Mouse (Mus musculus) midbrain, embryonic 14.5 days (tissue): ENCODE results near the gene Nfix. TPM values are rescaled to one million over a fixed set of nuclear protein-coding genes. Genes with fewer than 3 reads are reported as not detected.

Experiments
- ATAC-seq: fragments of 200-750 bp; cut with Nextera tagmentation; 2 replicates; pipeline ENCODE4 v1.8.0; 2017; ENCODE audit warnings: moderate number of reproducible peaks, moderate library complexity; ENCODE audit not compliant: low FRiP score, low TSS enrichment
- DNase-seq: peaks from one replicate; pipeline ENCODE4 v3.0.0-alpha.2; 2015
- H3K27ac ChIP-seq: fragments of 300-500 bp; sonication (generic); replicated peaks from 2 replicates; pipeline ENCODE4 v1.5.1; 2014; ENCODE audit warnings: mild to moderate bottlenecking, low read depth, low read length, moderate library complexity
- H3K27me3 ChIP-seq: fragments of 300-500 bp; sonication (generic); 2 replicates; pipeline ENCODE4 v1.6.1; 2014; ENCODE audit warnings: low read length, control low read depth, mixed read lengths; ENCODE audit not compliant: control insufficient read depth, insufficient read depth
- H3K36me3 ChIP-seq: fragments of 300-500 bp; sonication (generic); 2 replicates; pipeline ENCODE4 v1.6.1; 2014; ENCODE audit warnings: low read length, control low read depth; ENCODE audit not compliant: control insufficient read depth, insufficient read depth
- H3K4me1 ChIP-seq: fragments of 300-500 bp; sonication (generic); 2 replicates; pipeline ENCODE4 v1.6.1; 2014; ENCODE audit warnings: mild to moderate bottlenecking, antibody characterized with exemption, low read length, control low read depth; ENCODE audit not compliant: control insufficient read depth, insufficient read depth
- H3K4me2 ChIP-seq: fragments of 300-500 bp; sonication (generic); 2 replicates; pipeline ENCODE4 v1.6.1; 2014; ENCODE audit warnings: mild to moderate bottlenecking, low read length, moderate library complexity
- H3K4me3 ChIP-seq: fragments of 300-500 bp; sonication (generic); replicated peaks from 2 replicates; pipeline ENCODE4 v1.5.1; 2014; ENCODE audit warnings: low read depth, low read length
- H3K9ac ChIP-seq: fragments of 300-500 bp; sonication (generic); replicated peaks from 2 replicates; pipeline ENCODE4 v1.6.1; 2014; ENCODE audit warnings: mild to moderate bottlenecking, low read length, moderate library complexity
- H3K9me3 ChIP-seq: fragments of 300-500 bp; sonication (generic); 2 replicates; pipeline ENCODE4 v1.6.1; 2016; ENCODE audit warnings: low read length, control low read depth, mixed read lengths; ENCODE audit not compliant: control insufficient read depth
- WGBS: fragments of 180-500 bp; shearing (Covaris S2); extraction: QIAGEN DNeasy Blood & Tissue Kit; methylation state at CpG from one replicate; pipeline ENCODE4 v1.1.7; 2014; 5-methylcytosine and 5-hydroxymethylcytosine counted together
- polyA plus RNA-seq: library from polyadenylated mRNA; unstranded; fragments of >200 nt; fragmentation: Nextera tagmentation; extraction: Ambion mirVana; gene quantifications from 2 replicates; pipeline ENCODE4 v1.2.1, GENCODE M21; 2014

The Nfix gene
- polyA plus RNA-seq, 1 experiment from 2014 or later: 45.9 TPM

DNA sequence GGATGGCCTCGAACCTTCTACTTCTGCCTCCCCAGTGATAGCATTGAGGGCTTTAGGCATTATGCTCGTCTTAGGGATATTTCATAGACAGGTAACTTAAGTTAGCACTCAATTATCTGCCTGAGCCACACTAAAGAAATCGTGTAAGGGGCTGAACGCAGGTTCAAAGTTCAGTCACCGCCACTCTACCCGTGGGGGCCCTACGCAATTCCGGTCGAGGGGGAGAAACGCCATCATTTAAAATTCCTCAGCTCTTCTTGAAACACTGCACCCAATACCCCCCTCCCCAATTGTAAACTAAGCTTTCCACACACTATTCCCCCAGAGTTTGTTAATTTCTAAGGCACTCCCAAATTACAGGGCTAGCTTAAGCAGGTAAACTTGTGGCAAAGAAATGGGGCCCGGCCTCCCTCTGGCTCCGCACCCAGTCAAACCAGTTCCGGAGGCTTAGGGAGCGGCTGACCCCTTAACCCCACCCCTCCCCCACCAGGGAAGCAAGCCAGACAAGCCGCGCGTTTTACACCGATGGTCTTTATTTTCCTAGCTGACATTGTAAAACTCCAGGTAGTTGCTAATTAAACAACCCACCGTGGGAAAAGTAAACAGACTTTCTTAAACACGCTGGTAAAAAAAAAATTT, 139.2 kb downstream of the Nfix start:
- H3K27me3 ChIP-seq: no peaks in the 10 kb centered on the region
- peak overlapping the region; percentile 91 for H3K4me2 ChIP-seq
- H3K9me3 ChIP-seq: no peaks in the 10 kb centered on the region
- WGBS: 2% methylated on average over 20 of the region's 20 CpGs
- H3K27ac ChIP-seq: peak overlapping the region; percentile 41; the same call in 1 of the 2 replicates
- no peaks in the 10 kb centered on the region for H3K36me3 ChIP-seq
- H3K4me1 ChIP-seq: peaks cover 39% of the 10 kb centered on the region
- DNase-seq: peak; percentile 35
- H3K9ac ChIP-seq: peak overlapping the region; percentile 66
- ATAC-seq: no peak
- H3K4me3 ChIP-seq: peak overlapping the region; percentile 59

GRCm38 (mm10) chr8:84659936-84660818, 140.0 kb downstream of the Nfix start:
- ATAC-seq: no peak
- Histone ChIP-seq H3K4me3 (peak overlapping the region; percentile 59), H3K27me3 (no peaks in the 10 kb centered on the region), H3K27ac (peak overlapping the region; percentile 41; the same call in 1 of the 2 replicates), H3K4me2 (peak overlapping the region; percentile 91), H3K4me1 (peaks cover 41% of the 10 kb centered on the region), H3K9ac (peak overlapping the region; percentile 21; the same call in 1 of the 2 replicates), H3K9me3 (no peaks in the 10 kb centered on the region), H3K36me3 (no peaks in the 10 kb centered on the region)
- WGBS: 4% methylated on average over 33 of the region's 33 CpGs
- peak; percentile 49 for DNase-seq

DNA sequence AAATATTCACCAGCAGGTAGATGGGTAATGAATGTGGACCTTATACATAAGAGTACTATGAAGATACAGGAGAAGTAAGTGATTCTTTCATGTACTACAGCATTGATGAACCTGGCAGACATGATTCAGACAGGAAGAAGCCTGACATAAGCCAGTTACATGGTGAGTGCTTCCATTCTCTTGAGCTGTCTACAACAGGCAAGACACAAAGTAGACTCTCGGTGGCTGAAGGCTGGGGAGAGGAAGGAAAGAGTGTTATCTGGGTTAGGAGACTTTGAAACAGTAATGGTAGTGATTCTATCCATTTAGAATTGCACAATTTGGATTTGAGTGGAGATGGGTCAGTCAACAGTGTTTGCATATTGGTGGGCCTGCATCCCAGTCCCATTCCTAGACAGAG, 141.2 kb downstream of the Nfix start:
- H3K9me3 ChIP-seq: no peaks in the 10 kb centered on the region
- no peak for DNase-seq
- no peak overlapping the region for H3K9ac ChIP-seq
- whole genome bisulfite sequencing: 28% methylated on average over 1 of the region's 1 CpGs
- no peak overlapping the region for H3K4me2 ChIP-seq
- no peaks in the 10 kb centered on the region for H3K36me3 ChIP-seq
- H3K4me3 ChIP-seq: no peak overlapping the region
- H3K27me3 ChIP-seq: no peaks in the 10 kb centered on the region
- ATAC-seq: no peak
- no peak overlapping the region for H3K27ac ChIP-seq
- H3K4me1 ChIP-seq: peaks cover 45% of the 10 kb centered on the region

DNA sequence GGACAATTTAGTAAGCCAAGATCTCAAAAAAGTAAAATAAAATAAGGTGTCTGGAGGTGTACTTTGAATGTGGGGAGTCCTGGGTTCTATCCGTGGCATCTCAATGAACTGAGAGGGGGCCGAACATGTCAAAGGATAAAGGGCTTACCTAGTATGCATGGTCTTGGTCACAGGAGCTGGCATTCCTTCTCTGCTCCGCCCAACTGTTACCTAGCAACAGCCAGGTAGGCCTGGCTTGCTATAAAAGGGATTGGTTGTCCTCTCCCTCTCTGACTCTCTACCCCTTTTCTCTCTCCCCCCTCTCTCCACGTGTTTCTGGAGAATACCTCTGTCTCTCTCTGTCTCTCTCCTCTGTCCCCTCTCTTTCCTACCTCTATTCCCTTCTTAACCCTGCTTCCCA, 142.5 kb downstream of the Nfix start:
- peaks cover 41% of the 10 kb centered on the region for H3K4me1 ChIP-seq
- no peak overlapping the region for H3K9ac ChIP-seq
- no peaks in the 10 kb centered on the region for H3K36me3 ChIP-seq
- no peaks in the 10 kb centered on the region for H3K27me3 ChIP-seq
- ATAC-seq: no peak
- H3K9me3 ChIP-seq: no peaks in the 10 kb centered on the region
- no peak overlapping the region for H3K27ac ChIP-seq
- no peak overlapping the region for H3K4me2 ChIP-seq
- DNase-seq: no peak
- 40% methylated on average over 4 of the region's 4 CpGs for WGBS
- H3K4me3 ChIP-seq: no peak overlapping the region

DNA sequence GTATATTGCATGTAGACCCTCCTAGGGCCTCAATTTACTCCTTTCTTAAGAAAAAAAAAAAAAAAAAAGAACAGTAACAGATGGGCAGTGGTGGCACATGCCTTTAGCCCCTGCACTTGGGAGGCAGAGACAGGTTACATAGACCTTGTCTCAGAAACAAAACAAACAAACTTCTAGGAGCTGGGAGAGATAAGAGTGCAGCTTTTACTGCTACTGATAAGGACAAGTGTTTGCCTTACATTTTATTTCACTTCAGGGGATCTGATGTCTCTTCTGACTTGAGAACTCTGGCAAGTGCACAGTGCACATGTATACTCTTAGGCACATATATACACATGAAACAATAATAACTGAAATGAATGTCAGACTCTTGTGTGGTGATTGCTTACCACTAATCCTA, 142.9 kb downstream of the Nfix start:
- no peak for ATAC-seq
- H3K4me1 ChIP-seq: peaks cover 41% of the 10 kb centered on the region
- no peak overlapping the region for H3K9ac ChIP-seq
- H3K4me2 ChIP-seq: peak overlapping the region; percentile 49
- H3K9me3 ChIP-seq: no peaks in the 10 kb centered on the region
- no peak for DNase-seq
- no peaks in the 10 kb centered on the region for H3K27me3 ChIP-seq
- H3K4me3 ChIP-seq: no peak overlapping the region
- H3K36me3 ChIP-seq: no peaks in the 10 kb centered on the region
- H3K27ac ChIP-seq: no peak overlapping the region

DNA sequence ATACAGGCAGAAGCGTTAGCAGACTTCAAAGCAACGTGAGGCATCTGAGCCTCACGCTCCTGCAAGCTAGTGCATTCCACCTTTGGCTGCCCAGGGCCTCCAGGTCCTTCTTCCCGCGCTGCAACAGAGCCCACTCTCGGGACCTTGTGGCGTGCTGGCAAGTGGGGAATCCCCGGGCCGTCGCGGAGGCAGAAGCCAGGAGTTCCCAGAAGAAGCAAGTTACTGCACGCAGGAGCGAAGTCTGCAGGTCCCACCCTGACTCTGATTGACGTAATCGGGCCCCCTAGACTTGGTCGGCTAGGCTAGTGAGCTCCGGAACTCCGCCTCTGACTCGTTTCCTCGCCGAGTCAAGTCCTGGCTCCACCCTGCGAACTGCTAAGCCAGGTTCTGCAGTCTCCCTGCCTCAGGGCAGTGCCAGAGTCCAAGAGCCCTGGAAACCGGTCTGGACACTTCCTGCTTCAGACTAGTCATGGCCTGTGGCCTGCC, 143.5 kb downstream of the Nfix start:
- WGBS: 4% methylated on average over 23 of the region's 23 CpGs
- H3K9ac ChIP-seq: peak overlapping the region; percentile 39; the same call in 1 of the 2 replicates
- H3K27me3 ChIP-seq: no peaks in the 10 kb centered on the region
- no peaks in the 10 kb centered on the region for H3K9me3 ChIP-seq
- peak overlapping the region; percentile 63 for H3K27ac ChIP-seq
- peaks cover 37% of the 10 kb centered on the region for H3K4me1 ChIP-seq
- no peaks in the 10 kb centered on the region for H3K36me3 ChIP-seq
- peak overlapping the region; percentile 22; the same call in 1 of the 2 replicates for H3K4me3 ChIP-seq
- peak overlapping the region; percentile 49 for H3K4me2 ChIP-seq
- DNase-seq: peak; percentile 47
- no peak for ATAC-seq

DNA sequence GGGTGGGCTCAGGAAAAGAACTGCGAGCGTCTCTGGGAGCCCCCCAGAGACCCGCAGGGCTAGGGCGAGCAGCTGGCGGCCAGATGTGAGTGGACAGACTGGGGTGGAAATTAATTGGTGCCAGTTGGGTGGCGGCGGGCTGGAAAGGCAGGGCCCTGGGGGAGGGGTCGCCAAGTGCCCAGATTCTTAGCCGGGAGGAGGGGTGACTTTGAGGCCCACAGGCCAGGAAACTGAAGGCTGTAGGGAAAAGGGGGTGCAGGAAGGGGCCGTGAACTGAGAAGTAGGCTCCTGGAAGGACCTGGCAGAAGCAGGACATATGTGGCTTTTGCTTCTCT, 144.0 kb downstream of the Nfix start:
- H3K4me2 ChIP-seq: peak overlapping the region; percentile 49
- WGBS: under 1% methylated on average over 10 of the region's 10 CpGs
- H3K4me3 ChIP-seq: peak overlapping the region; percentile 22
- peaks cover 31% of the 10 kb centered on the region for H3K4me1 ChIP-seq
- DNase-seq (peak; percentile 47), ATAC-seq (no peak)
- peak overlapping the region; percentile 39; the same call in 1 of the 2 replicates for H3K9ac ChIP-seq
- H3K36me3 ChIP-seq: no peaks in the 10 kb centered on the region
- no peaks in the 10 kb centered on the region for H3K27me3 ChIP-seq
- peak overlapping the region; percentile 63 for H3K27ac ChIP-seq
- no peaks in the 10 kb centered on the region for H3K9me3 ChIP-seq

DNA sequence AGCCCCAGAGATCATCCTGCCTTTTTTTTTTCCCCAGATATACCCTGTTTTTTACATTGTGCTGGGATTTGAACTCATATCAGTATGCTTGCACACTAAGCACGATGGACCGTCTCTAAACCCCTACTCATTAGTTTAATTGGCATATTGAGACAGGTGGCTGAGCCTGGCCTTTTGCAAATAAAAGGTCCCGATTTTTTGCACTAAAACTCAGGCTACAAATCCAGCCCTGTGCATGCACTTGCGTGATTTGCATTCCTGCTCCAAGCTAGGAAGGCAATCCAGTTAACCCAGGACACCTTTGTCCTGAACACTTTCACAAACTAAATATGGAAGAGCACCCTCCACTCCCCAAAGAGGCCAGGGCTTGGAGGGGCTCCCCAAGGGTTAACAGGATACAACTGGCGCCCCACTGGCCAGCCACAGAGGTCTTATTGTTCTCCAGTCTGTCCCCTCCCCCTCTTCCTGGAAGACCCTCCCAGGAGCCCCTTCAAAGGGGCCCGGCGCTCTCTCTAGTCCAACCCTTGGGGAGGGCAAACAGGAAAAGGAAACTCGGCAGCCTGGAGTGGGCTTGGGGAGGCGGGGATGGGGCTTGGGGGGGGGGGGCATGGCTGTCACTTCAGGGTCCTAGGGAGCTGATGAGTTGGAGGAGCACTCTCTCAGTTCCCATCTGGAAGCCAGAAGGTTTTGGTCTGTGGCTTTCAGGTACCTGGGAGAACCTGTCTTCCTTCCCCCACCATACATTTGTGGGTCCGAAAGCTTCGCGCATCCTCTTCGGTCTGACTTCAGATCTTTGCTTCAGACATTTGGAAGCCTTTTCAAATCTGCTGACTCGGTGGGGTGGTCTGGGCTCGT, 144.6 kb downstream of the Nfix start:
- ATAC-seq (peak; percentile 84), DNase-seq (peak; percentile 75)
- peak overlapping the region; percentile 63 for H3K27ac ChIP-seq
- no peaks in the 10 kb centered on the region for H3K27me3 ChIP-seq
- H3K4me3 ChIP-seq: peak overlapping the region; percentile 22
- H3K4me2 ChIP-seq: peak overlapping the region; percentile 49
- H3K36me3 ChIP-seq: no peaks in the 10 kb centered on the region
- H3K9me3 ChIP-seq: no peaks in the 10 kb centered on the region
- 1% methylated on average over 15 of the region's 15 CpGs for WGBS
- H3K9ac ChIP-seq: peak overlapping the region; percentile 39; the same call in 1 of the 2 replicates
- peaks cover 27% of the 10 kb centered on the region for H3K4me1 ChIP-seq
